Mouse (Mus musculus): ENCODE measurements around the gene Src. TPM values are rescaled to one million over a fixed set of nuclear protein-coding genes. Genes with fewer than 3 reads are reported as not detected.

Gene Src
- 17.9 and 19.5 TPM in 2 replicates for polyA plus RNA-seq (2015; fragmentation: Nextera tagmentation; extraction: Ambion mirVana)

DNA sequence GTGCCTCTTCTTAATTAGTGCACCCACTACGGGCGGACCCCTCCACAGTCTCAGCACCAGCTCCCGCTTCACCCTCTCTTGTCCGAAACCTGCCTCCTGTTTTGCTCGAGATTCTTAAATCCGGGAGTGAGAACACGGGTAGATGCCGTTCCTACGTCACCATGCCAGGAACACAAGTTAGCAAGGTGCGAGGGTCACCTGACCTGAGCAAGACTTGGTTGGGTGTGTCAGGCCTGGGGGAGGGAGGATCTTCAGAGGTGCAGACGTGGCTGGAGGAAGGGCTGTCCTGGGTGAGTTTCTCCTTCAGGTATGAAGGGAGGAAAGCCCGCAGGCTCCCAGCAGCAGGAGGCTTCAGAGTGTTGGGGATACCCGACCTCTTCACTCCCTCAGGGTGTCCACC, at the start of gene Src:
Gene Src, plus strand, starts transcription at position 239 of the 400 bp plus-strand sequence.

Other genes with a start within 250 kb of the Src start
- gene Rbl1, start 213.9 kb upstream of the Src start, polyA plus RNA-seq (2015; fragmentation: Nextera tagmentation; extraction: Ambion mirVana): 9.2 and 13.2 TPM in 2 replicates
- 160 and 166 TPM in 2 replicates for gene Rpn2, start 139.4 kb upstream of the Src start, polyA plus RNA-seq (2015; fragmentation: Nextera tagmentation; extraction: Ambion mirVana)
- 0.19 and 0.30 TPM in 2 replicates for gene Mroh8, start 138.9 kb upstream of the Src start, polyA plus RNA-seq (2015; fragmentation: Nextera tagmentation; extraction: Ambion mirVana)
- not detected in 2 replicates for gene Ghrh, start 70.9 kb upstream of the Src start, polyA plus RNA-seq (2015; fragmentation: Nextera tagmentation; extraction: Ambion mirVana)
- gene Manbal, start 50.9 kb upstream of the Src start, polyA plus RNA-seq (2015; fragmentation: Nextera tagmentation; extraction: Ambion mirVana): 107 and 113 TPM in 2 replicates
- 54.6 and 65.5 TPM in 2 replicates for gene Nnat, start 141.6 kb downstream of the Src start, polyA plus RNA-seq (2015; fragmentation: Nextera tagmentation; extraction: Ambion mirVana)
- gene Blcap, start 152.8 kb downstream of the Src start, polyA plus RNA-seq (2015; fragmentation: Nextera tagmentation; extraction: Ambion mirVana): 41.9 and 47.0 TPM in 2 replicates

Measured in urinary bladder, postnatal 0 days (tissue).